Mouse (Mus musculus): ENCODE results near the gene Klhdc4.

DNA sequence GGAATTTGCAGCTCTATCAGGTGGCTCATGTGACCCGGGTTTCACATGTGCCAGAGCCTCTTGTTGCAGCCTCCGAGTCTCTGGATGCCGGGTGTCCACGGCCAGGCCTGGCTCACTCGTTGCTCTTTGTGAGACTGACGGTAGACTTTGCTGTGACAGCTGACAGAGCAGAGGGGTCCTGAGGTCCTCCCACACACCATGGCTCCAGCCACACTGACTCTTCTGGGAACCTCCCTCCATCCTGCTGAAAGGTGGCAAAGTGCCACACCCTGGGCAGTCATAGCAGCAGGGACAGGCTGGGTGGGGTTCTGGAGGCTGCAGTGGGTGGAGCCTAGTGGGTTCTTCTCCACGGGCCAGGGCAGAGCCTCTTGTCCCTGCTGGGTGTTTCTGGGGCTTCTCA lies 68.9 kb downstream of the Klhdc4 start:
- TF ChIP-seq CTCF (IDR thresholded peaks at IDR 0.05; ENCODE audit: low read depth, low read length) (no peak), POLR2A (IDR thresholded peaks at IDR 0.05; ENCODE audit: borderline replicate concordance, low read depth, low read length) (no peak)
